Mouse (Mus musculus) heart, embryonic 14.5 days (tissue): ENCODE results near the gene Trim41. TPM values are rescaled to one million over a fixed set of nuclear protein-coding genes. Genes with fewer than 3 reads are reported as not detected.
A peak's percentile ranks its signal among the peaks of the same experiment; 100 is the strongest.

Source experiments
- ATAC-seq: fragments of 200-750 bp; cut with Nextera tagmentation; 2 replicates; pipeline ENCODE4 v1.8.0; 2017; ENCODE audit warnings: low read depth, moderate TSS enrichment; ENCODE audit not compliant: insufficient number of reproducible peaks, insufficient read depth, low FRiP score
- H3K27ac ChIP-seq, 2 experiments: fragments of 200-500 bp in 1 of 2; fragments of 300-500 bp in 1 of 2; sonication (generic) in 1 of 2; replicated peaks in 1 of 2; 2 replicates each; pipeline ENCODE4 v1.5.1; 2012 to 2014; ENCODE audit warnings: low read depth in 2 of 2, low read length in 2 of 2, control low read depth in 1 of 2, mild to moderate bottlenecking in 1 of 2, mixed read lengths in 1 of 2; ENCODE audit not compliant: control insufficient read depth in 1 of 2, insufficient read depth in 1 of 2
- H3K27me3 ChIP-seq: fragments of 300-500 bp; sonication (generic); 2 replicates; pipeline ENCODE4 v1.6.1; 2014; ENCODE audit warnings: mild to moderate bottlenecking, low read length, control low read depth; ENCODE audit not compliant: control insufficient read depth, insufficient read depth
- H3K36me3 ChIP-seq: fragments of 300-500 bp; sonication (generic); 2 replicates; pipeline ENCODE4 v1.6.1; 2014; ENCODE audit warnings: mild to moderate bottlenecking, control low read depth, low read length, mixed read lengths; ENCODE audit not compliant: control insufficient read depth, insufficient read depth
- H3K4me1 ChIP-seq, 2 experiments: fragments of 200-500 bp in 1 of 2; fragments of 300-500 bp in 1 of 2; sonication (generic) in 1 of 2; 2 replicates each; pipeline ENCODE4 v1.6.1; 2012 to 2014; ENCODE audit warnings: low read length in 2 of 2, control low read depth in 1 of 2, mixed read lengths in 1 of 2; ENCODE audit not compliant: control insufficient read depth in 2 of 2, insufficient read depth in 2 of 2
- H3K4me2 ChIP-seq: fragments of 300-500 bp; sonication (generic); 2 replicates; pipeline ENCODE4 v1.6.1; 2014; ENCODE audit warnings: mild to moderate bottlenecking, low read length
- H3K4me3 ChIP-seq, 2 experiments: fragments of 200-500 bp in 1 of 2; fragments of 300-500 bp in 1 of 2; sonication (generic) in 1 of 2; 2 replicates each; pipeline ENCODE4 v1.5.1; 2012 to 2014; ENCODE audit warnings: low read length in 2 of 2, mild to moderate bottlenecking in 2 of 2, control low read depth in 1 of 2, low read depth in 1 of 2, moderate library complexity in 1 of 2; ENCODE audit not compliant: control insufficient read depth in 1 of 2, insufficient read depth in 1 of 2
- H3K9ac ChIP-seq: fragments of 300-500 bp; sonication (generic); 2 replicates; pipeline ENCODE4 v1.6.1; 2014; ENCODE audit warnings: mild to moderate bottlenecking, low read length
- H3K9me3 ChIP-seq: fragments of 300-500 bp; sonication (generic); 2 replicates; pipeline ENCODE4 v1.6.1; 2016; ENCODE audit warnings: low read length, control low read depth; ENCODE audit not compliant: control insufficient read depth
- WGBS: fragments of 180-500 bp; shearing (Covaris S2); extraction: QIAGEN DNeasy Blood & Tissue Kit; methylation state at CpG from one replicate; pipeline ENCODE4 v1.1.7; 2014; 5-methylcytosine and 5-hydroxymethylcytosine counted together
- polyA plus RNA-seq: library from polyadenylated mRNA; unstranded; fragments of >200 nt; fragmentation: Nextera tagmentation; extraction: Ambion mirVana; gene quantifications from 2 replicates; pipeline ENCODE4 v1.2.1, GENCODE M21; 2014

Gene Trim41
- polyA plus RNA-seq, 1 experiment from 2014 or later: 3.8 TPM

GRCm38 (mm10) chr11:48810142-48810541 lies 7.0 kb downstream of the Trim41 start:
- Histone ChIP-seq H3K9me3 (no peaks in the 10 kb centered on the region), H3K36me3 (peaks cover 96% of the 10 kb centered on the region), H3K4me2 (no peak overlapping the region), H3K27ac (no peak overlapping the region), H3K9ac (no peak overlapping the region), H3K4me1 (peaks cover 0 to 3% of the 10 kb centered on the region in 2 experiments; a peak in 1 of 4 replicates), H3K4me3 (no peak overlapping the region), H3K27me3 (no peaks in the 10 kb centered on the region)
- WGBS: 73% methylated on average over 2 of the region's 2 CpGs
- no peak for ATAC-seq

GRCm38 (mm10) chr11:48809434-48809830 lies 7.7 kb downstream of the Trim41 start:
- Histone ChIP-seq H3K9me3 (no peaks in the 10 kb centered on the region), H3K4me1 (0 out of 4 replicates have a peak, but pooled peaks cover 0 to 2% of the 10 kb centered on the region in 2 experiments), H3K27ac (no peak overlapping the region), H3K36me3 (peaks cover 97% of the 10 kb centered on the region), H3K4me2 (no peak overlapping the region), H3K27me3 (no peaks in the 10 kb centered on the region), H3K9ac (no peak overlapping the region), H3K4me3 (no peak overlapping the region)
- ATAC-seq: no peak
- WGBS: 43% methylated on average over 4 of the region's 4 CpGs

- H3K4me2 ChIP-seq: no peak overlapping the region
- WGBS: 66% methylated on average over 16 of the region's 16 CpGs
- no peak for ATAC-seq
- H3K4me1 ChIP-seq: 0 out of 4 replicates have a peak, but pooled peaks cover 0 to 2% of the 10 kb centered on the region in 2 experiments
- no peak overlapping the region for H3K27ac ChIP-seq
- peaks cover 99% of the 10 kb centered on the region for H3K36me3 ChIP-seq
- H3K9ac ChIP-seq: no peak overlapping the region
- no peaks in the 10 kb centered on the region for H3K9me3 ChIP-seq
- H3K4me3 ChIP-seq: no peak overlapping the region
- no peaks in the 10 kb centered on the region for H3K27me3 ChIP-seq
These were observed 8.3 kb downstream of the Trim41 start for GRCm38 (mm10) chr11:48808737-48809433.

- Histone ChIP-seq H3K9me3 (no peaks in the 10 kb centered on the region), H3K9ac (no peak overlapping the region), H3K27ac (no peak overlapping the region), H3K4me3 (no peak overlapping the region), H3K4me2 (no peak overlapping the region), H3K36me3 (peaks cover 99% of the 10 kb centered on the region), H3K4me1 (0 out of 4 replicates have a peak, but pooled peaks cover 0 to 2% of the 10 kb centered on the region in 2 experiments), H3K27me3 (no peaks in the 10 kb centered on the region)
- ATAC-seq: no peak
These were observed 8.9 kb downstream of the Trim41 start for GRCm38 (mm10) chr11:48808304-48808646.

GRCm38 (mm10) chr11:48807563-48808303 lies 9.4 kb downstream of the Trim41 start:
- Histone ChIP-seq H3K36me3 (peaks cover 100% of the 10 kb centered on the region), H3K4me2 (no peak overlapping the region), H3K9me3 (no peaks in the 10 kb centered on the region), H3K27me3 (no peaks in the 10 kb centered on the region), H3K27ac (no peak overlapping the region), H3K4me1 (0 out of 4 replicates have a peak, but pooled peaks cover 0 to 2% of the 10 kb centered on the region in 2 experiments), H3K9ac (no peak overlapping the region), H3K4me3 (no peak overlapping the region)
- 0 out of 2 replicates have a peak, but pooled peaks have one; percentile 29 for ATAC-seq
- WGBS: 58% methylated on average over 14 of the region's 14 CpGs

- Histone ChIP-seq H3K4me1 (peaks cover 0 to 7% of the 10 kb centered on the region in 2 experiments; a peak in 2 of 4 replicates), H3K4me2 (no peak overlapping the region), H3K4me3 (no peak overlapping the region), H3K36me3 (peaks cover 100% of the 10 kb centered on the region), H3K9ac (no peak overlapping the region), H3K27me3 (no peaks in the 10 kb centered on the region), H3K9me3 (no peaks in the 10 kb centered on the region), H3K27ac (no peak overlapping the region; a peak in 1 of 4 replicates)
- ATAC-seq: peak; percentile 27; the same call in 1 of the 2 replicates
- 60% methylated on average over 21 of the region's 21 CpGs for WGBS
These were observed 10.1 kb downstream of the Trim41 start for GRCm38 (mm10) chr11:48806856-48807562.

GRCm38 (mm10) chr11:48804922-48805321 lies 12.2 kb downstream of the Trim41 start:
- no peaks in the 10 kb centered on the region for H3K27me3 ChIP-seq
- no peak overlapping the region for H3K4me3 ChIP-seq
- peaks cover 89% of the 10 kb centered on the region for H3K36me3 ChIP-seq
- no peaks in the 10 kb centered on the region for H3K9me3 ChIP-seq
- H3K4me2 ChIP-seq: no peak overlapping the region
- no peak overlapping the region for H3K9ac ChIP-seq
- H3K27ac ChIP-seq: no peak overlapping the region
- WGBS: 78% methylated on average over 2 of the region's 2 CpGs
- H3K4me1 ChIP-seq: peaks cover 0 to 14% of the 10 kb centered on the region in 2 experiments; a peak in 2 of 4 replicates
- ATAC-seq: no peak
